Mouse (Mus musculus): Measurements from ENCODE around the gene Hsp90ab1. TPM values are rescaled to one million over a fixed set of nuclear protein-coding genes. Genes with fewer than 3 reads are reported as not detected.
A peak's percentile ranks its signal among the peaks of the same experiment; 100 is the strongest.

The Hsp90ab1 gene
- polyA plus RNA-seq, 1 experiment from 2014 or later = 1,563 TPM

- no peak for ATAC-seq (ENCODE audit: insufficient number of reproducible peaks, low FRiP score, low TSS enrichment, low read depth)
- H3K36me3 ChIP-seq = no peaks in the 10 kb centered on the region
- no peaks in the 10 kb centered on the region for H3K9me3 ChIP-seq (replicated peaks)
- H3K4me2 ChIP-seq (replicated peaks) = peak overlapping the region; percentile 37; the same call in 1 of the 2 replicates
- H3K9ac ChIP-seq = no peak overlapping the region
- H3K27me3 ChIP-seq = peaks cover 63% of the 10 kb centered on the region
- H3K27ac ChIP-seq (replicated peaks) = no peak overlapping the region
- 31% methylated on average over 74 of the region's 74 CpGs for WGBS
- H3K4me3 ChIP-seq (replicated peaks) = peak overlapping the region; percentile 17
- H3K4me1 ChIP-seq = peaks cover 31% of the 10 kb centered on the region
Measured at GRCm38 (mm10) chr17:45545278-45545961, 27.7 kb downstream of the Hsp90ab1 start.

DNA sequence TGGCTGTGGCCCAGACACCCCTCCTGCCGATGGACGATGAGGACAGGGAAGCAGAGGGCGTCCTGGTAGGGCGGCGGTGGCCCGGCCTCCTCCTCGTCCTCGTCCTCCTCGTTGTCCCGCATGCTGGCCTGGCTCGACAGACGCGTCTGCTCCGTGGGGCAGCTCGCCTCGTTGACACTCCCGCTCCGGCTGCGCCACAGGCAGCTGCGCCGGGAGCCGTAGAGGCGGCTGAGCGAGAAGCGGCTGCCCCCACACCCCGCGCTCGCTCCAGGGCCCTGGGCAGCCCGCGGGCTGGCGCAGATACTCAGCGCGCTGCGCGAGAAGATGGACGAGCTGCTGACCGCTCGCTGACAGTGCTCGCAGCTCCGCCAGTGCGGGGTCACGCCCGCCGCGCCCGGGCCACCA lies 28.2 kb downstream of the Hsp90ab1 start:
- no peaks in the 10 kb centered on the region for H3K36me3 ChIP-seq
- H3K27me3 ChIP-seq = peaks cover 63% of the 10 kb centered on the region
- no peak overlapping the region for H3K27ac ChIP-seq (replicated peaks)
- no peak overlapping the region for H3K9ac ChIP-seq
- 34% methylated on average over 46 of the region's 46 CpGs for WGBS
- H3K4me2 ChIP-seq (replicated peaks) = peak overlapping the region; percentile 37; the same call in 1 of the 2 replicates
- peaks cover 30% of the 10 kb centered on the region for H3K4me1 ChIP-seq
- no peaks in the 10 kb centered on the region for H3K9me3 ChIP-seq (replicated peaks)
- peak overlapping the region; percentile 17 for H3K4me3 ChIP-seq (replicated peaks)
- ATAC-seq (ENCODE audit: insufficient number of reproducible peaks, low FRiP score, low TSS enrichment, low read depth) = no peak

DNA sequence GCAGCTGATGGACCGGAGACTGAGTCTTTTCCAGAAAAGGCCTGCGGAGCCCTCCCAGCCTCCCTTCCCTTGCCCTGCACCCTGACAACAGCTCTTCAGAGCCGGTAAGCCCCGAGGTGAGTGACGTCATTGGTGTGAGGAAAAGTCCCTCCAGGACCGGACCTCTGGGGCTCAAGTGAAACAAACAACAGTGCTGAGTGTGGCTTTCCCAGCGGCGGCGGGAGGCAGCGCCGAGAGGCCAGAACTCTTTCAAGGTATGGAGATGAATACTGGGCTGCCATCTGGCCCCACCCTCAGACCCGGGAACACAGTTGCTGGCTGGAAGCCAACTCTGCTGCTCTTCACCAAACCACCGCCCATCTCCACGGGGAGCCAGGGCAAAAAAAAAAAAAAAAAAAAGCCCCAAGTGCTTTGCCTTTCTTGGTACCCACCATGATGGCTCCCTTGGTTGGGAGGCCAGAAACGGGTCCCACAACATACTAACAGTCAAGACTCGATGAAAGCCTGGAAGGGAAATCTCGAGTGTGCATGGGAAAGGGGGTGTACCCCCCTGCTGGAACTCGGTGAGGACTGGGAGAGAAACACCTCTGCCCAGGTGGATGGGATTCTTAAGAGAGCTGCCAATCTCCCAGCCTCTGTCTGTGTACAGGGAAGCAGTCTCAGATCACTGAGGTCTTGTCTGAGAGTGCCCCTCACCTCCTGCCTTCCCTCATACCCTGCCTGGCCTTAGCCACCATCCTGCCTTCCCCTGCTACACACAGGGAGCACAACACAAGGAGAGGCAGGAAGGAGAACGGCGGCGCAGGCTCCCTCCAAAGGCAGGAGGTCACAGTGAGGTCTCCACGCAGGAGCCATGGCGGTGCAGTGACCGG lies 28.8 kb downstream of the Hsp90ab1 start:
- Histone ChIP-seq H3K36me3 (no peaks in the 10 kb centered on the region), H3K27ac (replicated peaks) (no peak overlapping the region), H3K4me2 (replicated peaks) (0 out of 2 replicates have a peak overlapping the region, but pooled peaks have one; percentile 37), H3K4me3 (replicated peaks) (peak overlapping the region; percentile 17; the same call in 1 of the 2 replicates), H3K27me3 (peaks cover 69% of the 10 kb centered on the region), H3K9me3 (replicated peaks) (no peaks in the 10 kb centered on the region), H3K9ac (no peak overlapping the region), H3K4me1 (peaks cover 27% of the 10 kb centered on the region)
- WGBS = 21% methylated on average over 24 of the region's 24 CpGs
- peak; percentile 35; the same call in 1 of the 2 replicates for ATAC-seq (ENCODE audit: insufficient number of reproducible peaks, low FRiP score, low TSS enrichment, low read depth)

DNA sequence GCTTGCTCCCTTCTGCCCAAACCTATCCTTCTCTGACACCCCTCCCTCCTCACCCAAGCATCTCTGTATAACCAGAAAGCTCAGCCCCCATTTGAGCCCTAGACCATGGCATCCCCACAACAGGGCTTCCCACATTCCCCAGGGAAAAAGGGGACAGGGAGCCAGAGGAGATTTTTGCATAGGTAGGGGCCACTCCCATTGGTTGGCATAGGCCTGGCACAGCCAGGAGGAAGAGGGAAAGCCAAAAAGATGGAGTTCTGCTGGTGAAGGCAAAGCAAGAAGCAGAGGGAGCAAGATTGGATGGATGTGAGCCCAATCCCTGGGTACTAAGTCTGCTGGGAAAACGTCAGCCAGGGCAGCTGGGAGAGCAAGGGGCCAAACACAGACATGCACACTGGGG lies 30.0 kb downstream of the Hsp90ab1 start:
- no peaks in the 10 kb centered on the region for H3K36me3 ChIP-seq
- H3K4me1 ChIP-seq = peaks cover 22% of the 10 kb centered on the region
- H3K4me2 ChIP-seq (replicated peaks) = no peak overlapping the region
- H3K27ac ChIP-seq (replicated peaks) = no peak overlapping the region
- WGBS = 43% methylated on average over 1 of the region's 1 CpGs
- no peak overlapping the region for H3K4me3 ChIP-seq (replicated peaks)
- H3K27me3 ChIP-seq = peaks cover 78% of the 10 kb centered on the region
- H3K9me3 ChIP-seq (replicated peaks) = no peaks in the 10 kb centered on the region
- no peak overlapping the region for H3K9ac ChIP-seq
- ATAC-seq (ENCODE audit: insufficient number of reproducible peaks, low FRiP score, low TSS enrichment, low read depth) = no peak

GRCm38 (mm10) chr17:45542705-45543104 lies 30.4 kb downstream of the Hsp90ab1 start:
- no peak overlapping the region for H3K9ac ChIP-seq
- H3K36me3 ChIP-seq = no peaks in the 10 kb centered on the region
- H3K4me3 ChIP-seq (replicated peaks) = no peak overlapping the region
- no peak overlapping the region for H3K27ac ChIP-seq (replicated peaks)
- H3K4me1 ChIP-seq = peaks cover 22% of the 10 kb centered on the region
- no peak overlapping the region for H3K4me2 ChIP-seq (replicated peaks)
- ATAC-seq (ENCODE audit: insufficient number of reproducible peaks, low FRiP score, low TSS enrichment, low read depth) = no peak
- H3K9me3 ChIP-seq (replicated peaks) = no peaks in the 10 kb centered on the region
- 74% methylated on average over 2 of the region's 2 CpGs for WGBS
- H3K27me3 ChIP-seq = peaks cover 78% of the 10 kb centered on the region

DNA sequence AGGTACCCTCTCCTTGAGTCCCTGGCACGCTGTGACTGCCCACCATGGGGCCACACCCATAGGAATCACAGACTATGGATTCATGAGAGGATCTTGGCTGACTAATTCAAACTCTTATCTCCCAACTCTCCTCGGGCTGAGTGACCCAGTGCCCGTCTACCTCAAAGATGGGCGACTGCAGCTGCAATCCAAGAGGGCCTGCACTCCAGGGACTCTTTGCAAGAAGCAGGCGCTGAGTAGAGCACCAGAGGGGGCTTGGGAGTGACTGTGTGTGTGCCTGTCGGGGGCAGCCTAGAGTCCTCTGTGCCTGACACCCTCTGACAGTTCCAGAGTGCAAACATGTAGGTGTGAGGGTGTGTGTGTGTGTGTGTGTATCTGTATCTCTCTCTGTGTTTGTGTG lies 30.9 kb downstream of the Hsp90ab1 start:
- Histone ChIP-seq H3K9me3 (replicated peaks) (no peaks in the 10 kb centered on the region), H3K4me2 (replicated peaks) (no peak overlapping the region), H3K9ac (no peak overlapping the region), H3K27ac (replicated peaks) (no peak overlapping the region), H3K4me3 (replicated peaks) (no peak overlapping the region), H3K4me1 (peaks cover 22% of the 10 kb centered on the region), H3K27me3 (peaks cover 72% of the 10 kb centered on the region), H3K36me3 (no peaks in the 10 kb centered on the region)
- WGBS = 31% methylated on average over 6 of the region's 6 CpGs
- ATAC-seq (ENCODE audit: insufficient number of reproducible peaks, low FRiP score, low TSS enrichment, low read depth) = no peak

- Histone ChIP-seq H3K36me3 (no peaks in the 10 kb centered on the region), H3K4me1 (peaks cover 9% of the 10 kb centered on the region), H3K27me3 (peaks cover 69% of the 10 kb centered on the region), H3K9ac (no peak overlapping the region), H3K4me3 (replicated peaks) (no peak overlapping the region), H3K27ac (replicated peaks) (no peak overlapping the region), H3K9me3 (replicated peaks) (no peaks in the 10 kb centered on the region), H3K4me2 (replicated peaks) (no peak overlapping the region)
- WGBS = 78% methylated on average over 21 of the region's 21 CpGs
- no peak for ATAC-seq (ENCODE audit: insufficient number of reproducible peaks, low FRiP score, low TSS enrichment, low read depth)
Measured at GRCm38 (mm10) chr17:45539664-45540063, 33.4 kb downstream of the Hsp90ab1 start.

DNA sequence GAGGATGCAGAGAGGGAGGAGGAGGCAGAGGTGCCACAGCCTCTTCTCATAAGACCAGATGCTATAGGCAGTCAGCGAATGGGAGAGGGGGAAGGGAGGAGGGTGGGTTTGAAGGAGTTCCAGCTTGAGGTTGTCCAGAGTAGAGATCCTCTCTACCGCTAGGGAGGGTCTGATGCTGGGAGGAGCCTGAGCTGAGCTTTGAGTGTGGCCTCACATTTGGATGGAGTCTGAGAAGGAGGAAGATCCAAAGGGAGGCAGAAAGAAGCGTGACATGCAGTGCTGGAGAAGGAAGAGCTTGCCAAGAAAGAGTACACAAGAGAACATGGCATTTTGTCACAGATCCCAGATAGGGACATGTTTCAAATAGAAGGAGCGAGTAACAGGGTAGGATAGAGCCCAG lies 34.7 kb downstream of the Hsp90ab1 start:
- no peaks in the 10 kb centered on the region for H3K36me3 ChIP-seq
- no peak overlapping the region for H3K4me3 ChIP-seq (replicated peaks)
- WGBS = 60% methylated on average over 4 of the region's 4 CpGs
- ATAC-seq (ENCODE audit: insufficient number of reproducible peaks, low FRiP score, low TSS enrichment, low read depth) = no peak
- H3K9me3 ChIP-seq (replicated peaks) = no peaks in the 10 kb centered on the region
- no peak overlapping the region for H3K9ac ChIP-seq
- no peak overlapping the region for H3K27ac ChIP-seq (replicated peaks)
- H3K4me2 ChIP-seq (replicated peaks) = no peak overlapping the region
- no peaks in the 10 kb centered on the region for H3K4me1 ChIP-seq
- H3K27me3 ChIP-seq = peaks cover 66% of the 10 kb centered on the region

GRCm38 (mm10) chr17:45536264-45536663 lies 36.8 kb downstream of the Hsp90ab1 start:
- Histone ChIP-seq H3K27me3 (peaks cover 71% of the 10 kb centered on the region), H3K4me1 (no peaks in the 10 kb centered on the region), H3K9ac (no peak overlapping the region), H3K4me2 (replicated peaks) (no peak overlapping the region), H3K27ac (replicated peaks) (no peak overlapping the region), H3K36me3 (no peaks in the 10 kb centered on the region), H3K9me3 (replicated peaks) (no peaks in the 10 kb centered on the region), H3K4me3 (replicated peaks) (no peak overlapping the region)
- no peak for ATAC-seq (ENCODE audit: insufficient number of reproducible peaks, low FRiP score, low TSS enrichment, low read depth)
- whole genome bisulfite sequencing = 6% methylated on average over 5 of the region's 5 CpGs

GRCm38 (mm10) chr17:45532896-45533295 lies 40.2 kb downstream of the Hsp90ab1 start:
- Histone ChIP-seq H3K9ac (no peak overlapping the region), H3K27ac (replicated peaks) (no peak overlapping the region), H3K9me3 (replicated peaks) (no peaks in the 10 kb centered on the region), H3K4me2 (replicated peaks) (no peak overlapping the region), H3K36me3 (no peaks in the 10 kb centered on the region), H3K4me3 (replicated peaks) (no peak overlapping the region), H3K27me3 (peaks cover 63% of the 10 kb centered on the region), H3K4me1 (no peaks in the 10 kb centered on the region)
- no peak for ATAC-seq (ENCODE audit: insufficient number of reproducible peaks, low FRiP score, low TSS enrichment, low read depth)
- 49% methylated on average over 15 of the region's 15 CpGs for whole genome bisulfite sequencing

- Histone ChIP-seq H3K4me3 (replicated peaks) (no peak overlapping the region), H3K27ac (replicated peaks) (no peak overlapping the region), H3K36me3 (no peaks in the 10 kb centered on the region), H3K4me2 (replicated peaks) (no peak overlapping the region), H3K4me1 (no peaks in the 10 kb centered on the region), H3K9ac (no peak overlapping the region), H3K9me3 (replicated peaks) (no peaks in the 10 kb centered on the region), H3K27me3 (peaks cover 47% of the 10 kb centered on the region)
- no peak for ATAC-seq (ENCODE audit: insufficient number of reproducible peaks, low FRiP score, low TSS enrichment, low read depth)
- WGBS = 45% methylated on average over 13 of the region's 13 CpGs
Measured at GRCm38 (mm10) chr17:45530346-45530782, 42.7 kb downstream of the Hsp90ab1 start.
